Mouse (Mus musculus) embryonic fibroblast, embryonic 13.5 days (primary cell): ENCODE measurements around the gene Parn. TPM values are rescaled to one million over a fixed set of nuclear protein-coding genes. Genes with fewer than 3 reads are reported as not detected.

ENCODE experiments used
- H3K27ac ChIP-seq: 2 replicates; pipeline ENCODE4 v1.5.1; 2012; ENCODE audit warnings: low read length, control low read depth, inconsistent platforms; ENCODE audit not compliant: insufficient read depth
- H3K4me1 ChIP-seq: 2 replicates; pipeline ENCODE4 v1.6.1; 2011; ENCODE audit warnings: low read length; ENCODE audit not compliant: control insufficient read depth, insufficient read depth
- H3K4me3 ChIP-seq: 2 replicates; pipeline ENCODE4 v1.5.1; 2011; ENCODE audit warnings: mild to moderate bottlenecking, control low read depth, low read length; ENCODE audit not compliant: insufficient read depth
- CTCF ChIP-seq: IDR thresholded peaks from 2 replicates; pipeline ENCODE4 v1.5.1; 2011; ENCODE audit warnings: mild to moderate bottlenecking, control low read depth, low read length, moderate library complexity, borderline replicate concordance; ENCODE audit not compliant: insufficient read depth
- POLR2A ChIP-seq: IDR thresholded peaks from 2 replicates; pipeline ENCODE4 v1.6.1; 2011; ENCODE audit warnings: low read depth, mild to moderate bottlenecking, control low read depth, low read length, moderate library complexity
- polyA plus RNA-seq: library from polyadenylated mRNA; stranded (reverse); fragments of >200 nt; gene quantifications from 2 replicates; pipeline ENCODE4 v1.2.4, GENCODE M21; 2011; ENCODE audit warnings: low read depth; ENCODE audit not compliant: missing spikeins, insufficient read length

The Parn gene
- polyA plus RNA-seq, 1 experiment: 38.1 TPM

- TF ChIP-seq POLR2A (no peak), CTCF (no peak)
- no peaks in the 10 kb centered on the region for H3K4me1 ChIP-seq
- H3K27ac ChIP-seq: no peak overlapping the region
- H3K4me3 ChIP-seq: no peak overlapping the region
Measured at GRCm38 (mm10) chr16:13565291-13565690, 102.7 kb downstream of the Parn start.

GRCm38 (mm10) chr16:13557784-13558183 is 110.2 kb downstream of the Parn start:
- no peak overlapping the region for H3K27ac ChIP-seq
- no peak overlapping the region for H3K4me3 ChIP-seq
- no peak for TF ChIP-seq CTCF
- no peak for TF ChIP-seq POLR2A
- no peaks in the 10 kb centered on the region for H3K4me1 ChIP-seq

DNA sequence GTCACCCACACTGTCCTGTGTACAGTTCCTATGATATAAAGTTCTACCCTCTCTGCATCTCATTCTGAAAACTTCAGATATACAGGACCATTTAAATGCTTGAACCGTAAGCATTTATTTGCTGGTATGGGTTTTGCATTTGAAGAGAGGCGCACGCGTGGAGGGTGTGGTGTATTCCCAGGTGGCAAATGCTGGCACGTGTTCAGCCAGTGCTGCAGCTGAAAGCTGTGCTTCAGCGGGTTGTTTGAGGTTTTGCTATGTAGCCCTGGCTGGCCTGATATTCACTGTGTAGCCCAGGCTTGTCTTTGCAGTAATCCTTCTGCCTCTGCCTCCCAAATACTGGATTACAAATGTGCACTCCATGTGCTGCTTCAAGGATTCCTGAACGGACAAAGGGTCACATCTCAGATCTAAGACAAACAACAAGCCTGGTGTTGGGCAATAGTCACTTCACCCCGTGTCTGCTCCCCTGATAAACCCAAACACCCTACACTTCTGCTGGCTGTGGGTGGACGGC is 111.0 kb downstream of the Parn start:
- no peak overlapping the region for H3K4me3 ChIP-seq
- no peaks in the 10 kb centered on the region for H3K4me1 ChIP-seq
- H3K27ac ChIP-seq: no peak overlapping the region
- TF ChIP-seq CTCF: no peak
- TF ChIP-seq POLR2A: no peak

DNA sequence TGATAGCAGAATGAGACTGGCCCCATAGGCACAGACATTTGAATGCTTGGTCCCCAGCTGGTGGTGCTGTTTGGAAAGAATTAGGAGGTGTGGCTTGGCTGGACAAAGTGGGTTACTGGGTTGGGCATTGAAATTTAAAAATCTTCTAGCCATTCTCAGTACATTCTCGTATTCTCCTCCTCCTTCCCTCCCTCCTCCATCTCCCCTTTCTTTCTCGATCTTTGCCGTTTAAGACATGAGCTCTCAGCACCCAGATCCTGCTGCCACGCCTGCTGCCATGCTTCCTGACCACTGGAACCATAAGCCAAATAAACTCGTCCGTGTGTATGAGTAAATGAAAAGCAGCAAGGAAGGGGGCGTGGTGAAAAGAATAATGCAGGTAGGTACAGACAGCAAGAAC is 111.5 kb downstream of the Parn start:
- TF ChIP-seq POLR2A: no peak
- no peak for TF ChIP-seq CTCF
- Histone ChIP-seq H3K4me1 (no peaks in the 10 kb centered on the region), H3K4me3 (no peak overlapping the region), H3K27ac (no peak overlapping the region)

DNA sequence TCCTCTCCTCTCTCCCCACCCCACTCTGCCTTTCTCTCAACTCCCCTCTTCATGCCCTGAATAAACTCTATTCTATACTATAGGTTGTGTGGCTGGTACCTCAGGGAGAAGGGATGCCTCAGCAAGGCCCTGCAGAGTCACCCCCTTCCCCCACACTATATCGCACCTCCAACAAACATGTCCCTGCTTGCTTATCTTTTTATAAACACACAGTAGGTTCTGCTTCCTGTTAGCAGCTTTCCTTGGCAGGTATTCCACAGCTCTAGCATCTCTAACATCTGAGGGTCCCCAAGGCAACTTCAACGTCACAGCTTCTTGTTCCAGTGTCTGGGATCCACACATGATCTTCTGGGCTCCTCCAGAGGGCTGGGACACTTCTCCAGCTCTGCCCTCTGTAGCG is 117.3 kb downstream of the Parn start:
- H3K4me3 ChIP-seq: no peak overlapping the region
- TF ChIP-seq CTCF (no peak), POLR2A (no peak)
- no peaks in the 10 kb centered on the region for H3K4me1 ChIP-seq
- no peak overlapping the region for H3K27ac ChIP-seq

DNA sequence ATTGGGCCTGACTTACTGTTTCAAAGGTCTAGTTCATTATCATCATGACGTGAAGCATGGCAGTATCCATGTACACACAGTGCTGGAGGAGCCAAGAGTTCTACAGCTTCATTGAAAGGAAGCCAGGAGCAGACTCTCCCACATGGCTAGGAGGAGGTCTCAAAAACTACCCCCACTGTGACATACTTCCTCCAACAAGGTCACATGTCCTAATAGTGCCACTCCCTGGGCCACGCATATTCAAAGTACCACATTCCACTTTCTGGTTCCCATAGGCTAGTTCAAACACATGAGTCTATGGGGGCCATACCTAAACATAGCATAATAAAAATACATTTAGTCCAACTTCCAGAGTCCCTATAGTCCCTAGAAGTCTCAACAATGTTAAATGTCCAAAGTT is 118.0 kb downstream of the Parn start:
- Histone ChIP-seq H3K4me1 (no peaks in the 10 kb centered on the region), H3K27ac (no peak overlapping the region), H3K4me3 (no peak overlapping the region)
- TF ChIP-seq POLR2A (no peak), CTCF (no peak)

- TF ChIP-seq POLR2A (no peak), CTCF (no peak)
- Histone ChIP-seq H3K27ac (no peak overlapping the region), H3K4me3 (no peak overlapping the region), H3K4me1 (no peaks in the 10 kb centered on the region)
Measured at GRCm38 (mm10) chr16:13541816-13542215, 126.2 kb downstream of the Parn start.

DNA sequence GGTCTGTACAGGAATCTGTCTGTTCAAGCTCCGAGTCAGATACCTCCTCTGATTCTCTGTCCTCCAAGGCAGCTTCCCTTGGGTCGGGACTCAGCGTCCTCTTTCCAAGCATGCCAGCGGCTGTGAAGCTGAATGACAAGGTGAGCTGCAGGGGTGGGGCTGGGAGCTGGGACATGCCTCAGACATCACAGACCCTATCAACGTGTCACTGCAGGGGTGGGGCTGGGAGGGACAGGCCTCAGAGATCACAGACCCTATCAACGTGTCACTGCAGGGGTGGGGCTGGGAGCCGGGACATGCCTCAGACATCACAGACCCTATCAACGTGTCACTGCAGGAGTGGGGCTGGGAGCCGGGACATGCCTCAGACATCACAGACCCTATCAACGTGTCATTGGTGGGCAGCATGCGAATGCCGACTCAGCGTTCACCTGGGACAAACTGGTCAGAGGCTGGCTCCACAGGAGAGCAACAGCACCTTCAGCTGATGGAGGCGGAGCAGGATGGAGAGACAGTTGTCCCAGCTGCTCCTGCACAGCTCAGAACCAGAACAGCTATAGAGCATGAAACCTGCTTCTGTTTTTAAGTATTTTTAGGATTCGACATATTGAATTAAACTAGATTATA is 126.7 kb downstream of the Parn start:
- Histone ChIP-seq H3K4me1 (no peaks in the 10 kb centered on the region), H3K4me3 (no peak overlapping the region), H3K27ac (no peak overlapping the region)
- TF ChIP-seq POLR2A (no peak), CTCF (no peak)

GRCm38 (mm10) chr16:13538933-13539648 is 128.9 kb downstream of the Parn start:
- TF ChIP-seq POLR2A (no peak), CTCF (no peak)
- H3K4me3 ChIP-seq: no peak overlapping the region
- no peak overlapping the region for H3K27ac ChIP-seq
- H3K4me1 ChIP-seq: no peaks in the 10 kb centered on the region

- TF ChIP-seq POLR2A (no peak), CTCF (no peak)
Measured at GRCm38 (mm10) chr16:13538213-13538932, 129.6 kb downstream of the Parn start.

More at GRCm38 (mm10) chr16:13538213-13538932, 129.6 kb downstream of the Parn start:
- Histone ChIP-seq H3K4me1 (no peaks in the 10 kb centered on the region), H3K4me3 (no peak overlapping the region), H3K27ac (no peak overlapping the region)
